Mouse (Mus musculus): Measurements from ENCODE around the gene Rsrc1. TPM values are rescaled to one million over a fixed set of nuclear protein-coding genes. Genes with fewer than 3 reads are reported as not detected.

Gene Rsrc1
- polyA plus RNA-seq, 1 experiment from 2014 or later, result 28.3 TPM

GRCm38 (mm10) chr3:67075484-67075883 lies 94.3 kb downstream of the Rsrc1 start:
- H3K4me3 ChIP-seq (ENCODE audit: low read length), result no peak overlapping the region
- H3K36me3 ChIP-seq (ENCODE audit: insufficient read depth, low read length), result no peaks in the 10 kb centered on the region; the same call in 1 of the 2 replicates
- H3K4me1 ChIP-seq (ENCODE audit: insufficient read depth, low read length), result no peaks in the 10 kb centered on the region
- H3K9ac ChIP-seq (replicated peaks; ENCODE audit: low read length), result no peak overlapping the region
- no peak overlapping the region for H3K27ac ChIP-seq (ENCODE audit: low read length)
- ATAC-seq (ENCODE audit: low FRiP score, low TSS enrichment), result no peak
- H3K4me2 ChIP-seq (replicated peaks; ENCODE audit: low read depth, low read length), result no peak overlapping the region
- 91% methylated on average over 2 of the region's 2 CpGs for WGBS
- peaks cover 12% of the 10 kb centered on the region for H3K9me3 ChIP-seq (ENCODE audit: low read length)
- H3K27me3 ChIP-seq (ENCODE audit: insufficient read depth, low read length), result no peaks in the 10 kb centered on the region

DNA sequence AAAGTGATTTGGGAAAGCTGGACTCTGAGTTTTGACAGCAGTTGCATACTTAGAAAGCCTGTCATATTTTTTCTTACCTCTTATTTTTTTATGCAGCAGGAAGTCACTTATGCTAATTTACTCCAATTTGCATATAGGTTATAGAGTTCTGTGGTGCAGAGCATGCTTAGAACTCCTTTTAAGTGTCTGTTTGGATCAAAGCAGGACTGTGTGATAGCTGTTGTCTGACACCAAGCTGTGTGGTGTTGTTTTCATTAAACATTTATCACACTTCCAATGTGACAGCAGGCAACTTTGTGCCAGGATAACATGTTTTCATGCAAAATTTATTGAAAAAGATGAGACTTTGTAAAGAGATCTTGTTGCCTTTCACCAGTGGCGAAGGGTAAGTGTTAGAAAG lies 103.6 kb downstream of the Rsrc1 start:
- Histone ChIP-seq H3K36me3 (ENCODE audit: insufficient read depth, low read length) (no peaks in the 10 kb centered on the region; the same call in 1 of the 2 replicates), H3K9me3 (ENCODE audit: low read length) (peaks cover 6% of the 10 kb centered on the region; the same call in 1 of the 2 replicates), H3K4me3 (ENCODE audit: low read length) (no peak overlapping the region), H3K9ac (replicated peaks; ENCODE audit: low read length) (no peak overlapping the region), H3K4me2 (replicated peaks; ENCODE audit: low read depth, low read length) (no peak overlapping the region), H3K27ac (ENCODE audit: low read length) (no peak overlapping the region), H3K27me3 (ENCODE audit: insufficient read depth, low read length) (no peaks in the 10 kb centered on the region), H3K4me1 (ENCODE audit: insufficient read depth, low read length) (no peaks in the 10 kb centered on the region)
- ATAC-seq (ENCODE audit: low FRiP score, low TSS enrichment), result no peak
- WGBS, result 78% methylated on average over 1 of the region's 1 CpGs

DNA sequence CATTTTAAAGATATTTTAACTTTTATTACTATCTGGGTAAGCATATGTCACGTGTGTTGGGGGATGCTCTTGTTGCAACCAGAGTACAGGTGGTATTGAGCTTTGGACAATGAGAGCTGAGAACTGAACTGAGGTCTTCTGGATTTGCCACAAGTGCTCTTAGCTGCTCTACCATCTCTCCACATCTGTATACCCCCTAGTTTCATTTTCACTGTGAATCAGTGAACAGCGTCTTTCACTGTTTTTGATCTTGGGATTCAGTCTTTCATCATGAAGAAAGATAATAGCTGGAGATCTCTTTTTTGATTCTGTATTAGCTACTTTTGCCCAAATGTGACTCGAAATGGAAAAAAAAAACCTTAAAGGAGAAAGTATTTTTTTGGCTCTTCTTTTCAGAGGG lies 127.2 kb downstream of the Rsrc1 start:
- no peak for ATAC-seq (ENCODE audit: low FRiP score, low TSS enrichment)
- Histone ChIP-seq H3K4me3 (ENCODE audit: low read length) (no peak overlapping the region), H3K9ac (replicated peaks; ENCODE audit: low read length) (no peak overlapping the region), H3K4me1 (ENCODE audit: insufficient read depth, low read length) (no peaks in the 10 kb centered on the region), H3K27me3 (ENCODE audit: insufficient read depth, low read length) (no peaks in the 10 kb centered on the region), H3K4me2 (replicated peaks; ENCODE audit: low read depth, low read length) (no peak overlapping the region), H3K27ac (ENCODE audit: low read length) (no peak overlapping the region), H3K36me3 (ENCODE audit: insufficient read depth, low read length) (no peaks in the 10 kb centered on the region), H3K9me3 (ENCODE audit: low read length) (no peaks in the 10 kb centered on the region)
- WGBS, result 90% methylated on average over 3 of the region's 3 CpGs

DNA sequence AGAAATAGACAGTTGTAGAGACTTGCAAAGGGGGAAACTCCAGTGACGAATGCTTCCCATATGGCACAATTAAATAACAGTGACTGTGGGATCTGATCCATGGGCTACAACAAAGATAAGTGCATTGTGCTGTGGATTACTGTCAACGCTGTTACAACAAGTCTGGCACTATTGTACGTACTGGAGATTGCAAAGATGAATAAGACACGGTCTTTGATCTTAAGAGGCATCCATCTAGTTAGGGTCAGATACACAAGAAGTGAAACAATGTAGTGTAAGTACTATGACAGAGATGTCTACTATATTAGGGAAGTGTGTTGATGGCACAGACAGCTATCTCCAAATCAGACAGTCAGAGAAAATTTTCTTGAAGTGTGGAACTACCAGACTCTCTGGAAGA lies 135.1 kb downstream of the Rsrc1 start:
- Histone ChIP-seq H3K36me3 (ENCODE audit: insufficient read depth, low read length) (no peaks in the 10 kb centered on the region), H3K9me3 (ENCODE audit: low read length) (no peaks in the 10 kb centered on the region), H3K27me3 (ENCODE audit: insufficient read depth, low read length) (no peaks in the 10 kb centered on the region), H3K4me3 (ENCODE audit: low read length) (no peak overlapping the region), H3K4me2 (replicated peaks; ENCODE audit: low read depth, low read length) (no peak overlapping the region), H3K27ac (ENCODE audit: low read length) (no peak overlapping the region), H3K4me1 (ENCODE audit: insufficient read depth, low read length) (no peaks in the 10 kb centered on the region), H3K9ac (replicated peaks; ENCODE audit: low read length) (no peak overlapping the region)
- 86% methylated on average over 4 of the region's 4 CpGs for WGBS
- no peak for ATAC-seq (ENCODE audit: low FRiP score, low TSS enrichment)

GRCm38 (mm10) chr3:67132521-67132920 lies 151.3 kb downstream of the Rsrc1 start:
- H3K9ac ChIP-seq (replicated peaks; ENCODE audit: low read length), result no peak overlapping the region
- WGBS, result 77% methylated on average over 3 of the region's 3 CpGs
- H3K4me1 ChIP-seq (ENCODE audit: insufficient read depth, low read length), result no peaks in the 10 kb centered on the region
- H3K4me3 ChIP-seq (ENCODE audit: low read length), result no peak overlapping the region
- no peaks in the 10 kb centered on the region for H3K27me3 ChIP-seq (ENCODE audit: insufficient read depth, low read length)
- H3K4me2 ChIP-seq (replicated peaks; ENCODE audit: low read depth, low read length), result no peak overlapping the region
- H3K27ac ChIP-seq (ENCODE audit: low read length), result no peak overlapping the region
- peaks cover 9% of the 10 kb centered on the region for H3K9me3 ChIP-seq (ENCODE audit: low read length)
- no peaks in the 10 kb centered on the region for H3K36me3 ChIP-seq (ENCODE audit: insufficient read depth, low read length)
- ATAC-seq (ENCODE audit: low FRiP score, low TSS enrichment), result no peak

GRCm38 (mm10) chr3:67135749-67136375 lies 154.7 kb downstream of the Rsrc1 start:
- WGBS, result 81% methylated on average over 2 of the region's 2 CpGs
- H3K9me3 ChIP-seq (ENCODE audit: low read length), result no peaks in the 10 kb centered on the region
- ATAC-seq (ENCODE audit: low FRiP score, low TSS enrichment), result no peak
- H3K36me3 ChIP-seq (ENCODE audit: insufficient read depth, low read length), result no peaks in the 10 kb centered on the region
- H3K4me1 ChIP-seq (ENCODE audit: insufficient read depth, low read length), result no peaks in the 10 kb centered on the region
- H3K4me3 ChIP-seq (ENCODE audit: low read length), result no peak overlapping the region
- no peak overlapping the region for H3K27ac ChIP-seq (ENCODE audit: low read length)
- no peak overlapping the region for H3K9ac ChIP-seq (replicated peaks; ENCODE audit: low read length)
- no peaks in the 10 kb centered on the region for H3K27me3 ChIP-seq (ENCODE audit: insufficient read depth, low read length)
- no peak overlapping the region for H3K4me2 ChIP-seq (replicated peaks; ENCODE audit: low read depth, low read length)

DNA sequence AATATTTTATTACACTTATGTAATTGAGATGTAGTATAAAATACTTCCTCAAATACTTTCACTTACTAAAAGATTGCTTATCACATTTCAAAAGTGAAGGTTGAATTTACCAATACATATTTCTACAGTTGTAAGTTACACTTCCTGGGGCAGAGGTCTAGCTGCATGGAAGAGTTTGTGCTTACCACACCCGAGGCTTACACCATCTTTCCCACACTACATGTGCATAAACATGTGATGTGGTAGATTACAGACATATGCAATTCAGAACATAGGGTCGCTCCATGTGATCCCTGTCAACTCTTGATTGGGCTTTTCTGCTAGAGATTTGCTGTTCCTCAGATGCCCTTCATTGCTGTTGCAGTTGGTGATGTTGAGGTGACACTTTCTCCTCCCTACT lies 163.8 kb downstream of the Rsrc1 start:
- Histone ChIP-seq H3K4me1 (ENCODE audit: insufficient read depth, low read length) (no peaks in the 10 kb centered on the region), H3K9ac (replicated peaks; ENCODE audit: low read length) (no peak overlapping the region), H3K36me3 (ENCODE audit: insufficient read depth, low read length) (no peaks in the 10 kb centered on the region), H3K27ac (ENCODE audit: low read length) (no peak overlapping the region), H3K27me3 (ENCODE audit: insufficient read depth, low read length) (no peaks in the 10 kb centered on the region), H3K4me3 (ENCODE audit: low read length) (no peak overlapping the region), H3K4me2 (replicated peaks; ENCODE audit: low read depth, low read length) (no peak overlapping the region), H3K9me3 (ENCODE audit: low read length) (peaks cover 2% of the 10 kb centered on the region; the same call in 1 of the 2 replicates)
- ATAC-seq (ENCODE audit: low FRiP score, low TSS enrichment), result no peak
- 85% methylated on average over 2 of the region's 2 CpGs for WGBS

- H3K9ac ChIP-seq (replicated peaks; ENCODE audit: low read length), result no peak overlapping the region
- no peaks in the 10 kb centered on the region for H3K4me1 ChIP-seq (ENCODE audit: insufficient read depth, low read length)
- peaks cover 2% of the 10 kb centered on the region; the same call in 1 of the 2 replicates for H3K9me3 ChIP-seq (ENCODE audit: low read length)
- no peak overlapping the region for H3K27ac ChIP-seq (ENCODE audit: low read length)
- H3K4me2 ChIP-seq (replicated peaks; ENCODE audit: low read depth, low read length), result no peak overlapping the region
- no peaks in the 10 kb centered on the region for H3K27me3 ChIP-seq (ENCODE audit: insufficient read depth, low read length)
- no peak for ATAC-seq (ENCODE audit: low FRiP score, low TSS enrichment)
- no peak overlapping the region for H3K4me3 ChIP-seq (ENCODE audit: low read length)
- WGBS, result 98% methylated on average over 1 of the region's 1 CpGs
- H3K36me3 ChIP-seq (ENCODE audit: insufficient read depth, low read length), result no peaks in the 10 kb centered on the region
These were observed 165.1 kb downstream of the Rsrc1 start for GRCm38 (mm10) chr3:67146280-67146679.

- ATAC-seq (ENCODE audit: low FRiP score, low TSS enrichment), result no peak
- no peak overlapping the region for H3K27ac ChIP-seq (ENCODE audit: low read length)
- H3K4me1 ChIP-seq (ENCODE audit: insufficient read depth, low read length), result no peaks in the 10 kb centered on the region
- no peak overlapping the region for H3K4me3 ChIP-seq (ENCODE audit: low read length)
- 88% methylated on average over 3 of the region's 3 CpGs for WGBS
- no peak overlapping the region for H3K9ac ChIP-seq (replicated peaks; ENCODE audit: low read length)
- H3K27me3 ChIP-seq (ENCODE audit: insufficient read depth, low read length), result no peaks in the 10 kb centered on the region
- H3K9me3 ChIP-seq (ENCODE audit: low read length), result peaks cover 2% of the 10 kb centered on the region; the same call in 1 of the 2 replicates
- no peak overlapping the region for H3K4me2 ChIP-seq (replicated peaks; ENCODE audit: low read depth, low read length)
- no peaks in the 10 kb centered on the region for H3K36me3 ChIP-seq (ENCODE audit: insufficient read depth, low read length)
These were observed 166.1 kb downstream of the Rsrc1 start for GRCm38 (mm10) chr3:67147246-67147645.

- H3K27me3 ChIP-seq (ENCODE audit: insufficient read depth, low read length), result no peaks in the 10 kb centered on the region
- no peak for ATAC-seq (ENCODE audit: low FRiP score, low TSS enrichment)
- H3K27ac ChIP-seq (ENCODE audit: low read length), result no peak overlapping the region
- H3K36me3 ChIP-seq (ENCODE audit: insufficient read depth, low read length), result no peaks in the 10 kb centered on the region
- no peak overlapping the region for H3K4me2 ChIP-seq (replicated peaks; ENCODE audit: low read depth, low read length)
- H3K4me1 ChIP-seq (ENCODE audit: insufficient read depth, low read length), result no peaks in the 10 kb centered on the region
- H3K9ac ChIP-seq (replicated peaks; ENCODE audit: low read length), result no peak overlapping the region
- H3K4me3 ChIP-seq (ENCODE audit: low read length), result no peak overlapping the region
- 43% methylated on average over 3 of the region's 3 CpGs for WGBS
- H3K9me3 ChIP-seq (ENCODE audit: low read length), result no peaks in the 10 kb centered on the region
These were observed 216.0 kb downstream of the Rsrc1 start for GRCm38 (mm10) chr3:67197179-67197578.

Data from kidney, embryonic 16.5 days (tissue).